Mouse (Mus musculus): ENCODE measurements around the gene Mrpl22.
A peak's percentile ranks its signal among the peaks of the same experiment; 100 is the strongest.
"Not testable (repeated sequence)": the region's sequence is repeated elsewhere in the genome, so short reads cannot be mapped to it uniquely, and the experiment has no call there.

The Mrpl22 gene

GRCm38 (mm10) chr11:58183579-58183978 is 12.1 kb downstream of the Mrpl22 start:
- DNase-seq = peak; percentile 56 to 57

DNA sequence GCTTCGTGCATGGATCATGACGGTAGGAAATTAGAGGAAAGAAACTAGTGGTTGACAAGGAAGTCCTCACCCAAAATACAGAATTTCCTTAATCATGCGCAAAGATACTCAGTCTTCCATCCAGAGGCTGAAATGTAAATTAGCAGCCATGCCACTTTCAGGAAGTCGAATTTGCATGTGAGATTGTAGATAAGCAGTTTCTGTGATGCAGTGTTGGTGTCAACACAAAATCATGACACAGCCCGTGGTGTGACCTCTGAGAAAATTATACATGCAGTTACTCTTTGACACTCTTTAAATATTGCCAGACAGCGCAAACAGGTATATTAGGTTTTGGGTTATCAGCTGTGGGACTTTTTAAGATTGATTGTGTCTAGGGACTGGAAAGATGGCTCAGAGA is 18.2 kb downstream of the Mrpl22 start:
- DNase-seq = no peak

- DNase-seq = no peak
Observed at GRCm38 (mm10) chr11:58193326-58193725, 21.9 kb downstream of the Mrpl22 start.

DNA sequence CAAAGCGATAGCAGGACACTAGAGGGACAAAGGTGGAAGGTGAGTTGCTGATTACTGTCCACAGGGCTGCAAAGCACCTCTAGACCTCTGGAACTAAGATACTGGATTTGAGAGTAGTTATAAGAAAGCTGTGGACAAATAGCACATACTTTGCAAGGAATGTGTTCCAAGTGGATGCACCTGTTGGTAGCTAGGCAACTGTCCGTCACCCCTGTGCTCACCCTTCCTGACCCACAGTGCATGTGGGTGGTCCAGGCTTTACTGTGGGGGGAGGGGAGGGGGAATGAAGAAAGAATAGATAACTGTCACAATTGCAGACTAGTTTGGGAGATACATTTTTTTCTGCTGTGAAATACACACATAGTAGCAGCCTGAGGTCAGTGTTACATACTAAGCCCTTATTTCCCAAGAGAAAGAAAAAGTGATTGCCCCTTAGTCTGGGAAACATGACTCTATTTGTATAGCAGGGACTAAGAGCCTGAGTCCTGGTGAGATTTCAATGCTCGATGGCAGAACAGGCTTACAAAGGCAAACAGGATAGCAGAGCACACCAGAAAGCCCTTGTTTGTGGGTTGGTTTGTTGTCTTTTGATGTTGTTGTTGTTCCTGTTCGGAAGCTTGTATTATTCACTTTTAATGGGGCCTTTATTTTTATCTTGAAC is 22.5 kb downstream of the Mrpl22 start:
- DNase-seq = no peak

DNA sequence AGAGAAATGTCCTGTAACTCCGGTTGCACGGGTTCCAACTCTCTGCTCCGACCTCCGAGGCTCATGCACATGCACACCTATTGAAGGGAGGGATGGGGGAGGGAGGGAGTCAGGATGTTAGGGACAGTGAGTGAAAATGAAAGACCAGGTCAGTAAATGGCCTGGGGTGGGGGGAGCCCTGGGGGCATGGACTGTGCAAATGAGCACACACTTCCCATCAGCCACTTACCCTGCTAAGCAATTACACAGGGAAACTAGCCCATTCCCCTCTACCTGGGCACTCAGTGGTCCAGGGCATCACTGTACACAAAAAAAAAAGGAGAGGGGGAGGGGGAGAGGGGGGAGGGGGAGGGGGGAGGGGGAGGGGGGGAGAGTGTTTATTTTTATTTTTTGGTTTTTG is 27.2 kb downstream of the Mrpl22 start:
- no peak for DNase-seq

DNA sequence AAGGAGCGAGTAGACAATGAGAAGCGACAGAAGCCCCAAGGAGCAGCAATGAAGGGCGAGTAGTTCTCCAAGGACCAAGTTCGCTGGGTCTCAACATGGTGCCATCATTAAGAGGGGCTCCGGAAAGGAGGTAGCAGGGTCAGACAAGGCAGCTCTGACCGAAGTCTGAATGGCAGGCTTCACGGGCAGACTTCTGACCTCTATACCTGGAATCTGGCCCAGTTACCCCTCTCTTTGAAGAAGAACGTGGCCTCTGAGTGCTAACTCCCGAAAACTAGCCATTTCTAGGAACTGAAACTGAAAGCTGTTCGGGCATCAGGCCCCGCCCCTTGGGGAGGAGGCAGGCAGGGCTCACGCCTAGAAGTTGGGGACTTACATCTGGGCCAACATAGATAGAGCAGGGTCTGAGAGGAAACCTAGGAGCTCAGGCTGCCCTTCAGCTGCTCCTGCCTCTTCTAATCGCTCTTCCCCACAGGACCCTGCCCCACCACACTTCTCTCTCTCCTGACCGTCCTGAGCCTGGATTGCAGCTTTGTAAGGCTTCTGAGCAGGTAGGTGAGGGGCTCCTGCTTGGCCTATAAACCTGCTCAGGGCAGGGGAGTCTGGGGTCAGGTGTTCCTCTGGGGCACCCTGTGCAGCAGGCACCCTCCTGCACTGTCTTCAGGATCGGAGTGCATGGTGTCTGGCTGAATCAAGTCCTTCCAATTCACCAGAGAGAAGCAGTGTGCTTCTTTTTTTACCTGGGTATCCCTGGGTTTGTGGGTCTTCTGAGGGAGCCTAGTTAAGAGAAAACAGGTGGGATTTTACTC is 28.0 kb downstream of the Mrpl22 start, which contains the start of the genes Igtp and Irgm2:
Gene Igtp, plus strand, starts transcription at position 328 of the 809 bp plus-strand sequence.
Gene Irgm2, plus strand, starts transcription at position 390 of the 809 bp plus-strand sequence.
- DNase-seq = peak; percentile 95 to 96

- no peak for DNase-seq
Observed at GRCm38 (mm10) chr11:58200226-58200625, 28.8 kb downstream of the Mrpl22 start.

DNA sequence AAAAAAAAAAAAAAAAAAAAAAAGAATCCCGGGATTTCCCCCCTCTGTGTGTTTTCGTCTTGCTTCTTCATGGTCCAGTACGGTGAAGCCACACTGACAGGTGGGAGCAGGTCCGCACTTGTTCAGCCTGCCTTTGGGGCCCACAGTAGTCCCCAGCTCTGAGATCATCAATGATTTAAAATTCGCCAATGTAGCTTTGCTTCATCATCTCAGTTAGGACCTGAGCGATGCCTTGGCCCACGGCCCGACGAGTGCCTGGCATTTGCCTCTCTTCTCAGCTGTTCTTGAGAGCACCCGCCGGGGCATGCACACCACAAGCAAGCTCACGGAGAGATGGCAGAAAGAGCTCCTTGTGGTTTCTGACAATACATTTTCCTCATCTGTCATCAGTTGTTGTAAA is 29.6 kb downstream of the Mrpl22 start:
- no peak for DNase-seq

DNA sequence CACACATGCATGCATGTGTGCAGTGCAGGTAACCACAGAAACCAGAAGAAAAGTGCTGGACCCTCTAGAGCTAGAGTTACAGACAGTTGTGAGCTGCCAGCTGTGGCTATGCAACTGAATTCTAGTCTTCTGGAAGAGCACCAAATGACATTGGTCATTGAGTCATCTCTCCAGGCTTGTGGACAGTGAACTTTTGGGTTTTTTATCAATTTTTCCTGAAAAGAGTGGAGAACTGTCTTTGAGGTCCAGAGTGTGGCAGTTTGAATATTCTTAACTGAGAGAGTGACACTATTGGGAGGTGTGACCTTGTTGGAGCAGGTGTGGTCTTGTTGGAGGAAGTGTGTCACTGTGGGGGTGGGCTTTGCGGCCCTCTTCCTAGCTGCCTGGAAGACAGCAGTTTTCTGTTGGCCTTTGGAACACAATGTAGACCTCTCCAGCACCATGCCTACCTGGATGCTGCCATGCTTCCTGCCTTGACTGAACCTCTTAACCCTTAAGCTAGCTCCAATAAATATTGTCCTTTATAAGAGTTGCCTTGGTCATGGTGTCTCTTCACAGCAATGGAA is 38.9 kb downstream of the Mrpl22 start:
- DNase-seq = no peak

GRCm38 (mm10) chr11:58211062-58211681 is 39.7 kb downstream of the Mrpl22 start:
- no peak for DNase-seq

DNA sequence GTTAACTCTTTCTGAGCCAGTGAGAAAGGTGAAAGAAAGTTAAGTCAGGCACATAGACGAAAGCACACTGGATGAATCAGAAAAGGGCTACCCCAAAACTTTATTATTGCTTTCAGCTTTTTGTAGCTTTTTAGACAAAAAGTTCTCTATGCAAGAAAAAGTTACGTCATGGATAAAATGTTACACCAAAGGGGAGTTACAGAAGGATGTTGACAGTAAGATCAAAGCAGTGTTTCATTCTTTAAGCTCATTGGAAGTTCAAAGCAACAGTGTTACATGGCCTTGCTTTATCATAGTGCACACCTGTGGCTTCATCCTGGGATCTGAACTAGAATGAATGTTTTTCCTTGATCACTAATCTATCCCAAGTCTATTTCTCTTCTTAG is 40.2 kb downstream of the Mrpl22 start:
- DNase-seq = no peak

DNA sequence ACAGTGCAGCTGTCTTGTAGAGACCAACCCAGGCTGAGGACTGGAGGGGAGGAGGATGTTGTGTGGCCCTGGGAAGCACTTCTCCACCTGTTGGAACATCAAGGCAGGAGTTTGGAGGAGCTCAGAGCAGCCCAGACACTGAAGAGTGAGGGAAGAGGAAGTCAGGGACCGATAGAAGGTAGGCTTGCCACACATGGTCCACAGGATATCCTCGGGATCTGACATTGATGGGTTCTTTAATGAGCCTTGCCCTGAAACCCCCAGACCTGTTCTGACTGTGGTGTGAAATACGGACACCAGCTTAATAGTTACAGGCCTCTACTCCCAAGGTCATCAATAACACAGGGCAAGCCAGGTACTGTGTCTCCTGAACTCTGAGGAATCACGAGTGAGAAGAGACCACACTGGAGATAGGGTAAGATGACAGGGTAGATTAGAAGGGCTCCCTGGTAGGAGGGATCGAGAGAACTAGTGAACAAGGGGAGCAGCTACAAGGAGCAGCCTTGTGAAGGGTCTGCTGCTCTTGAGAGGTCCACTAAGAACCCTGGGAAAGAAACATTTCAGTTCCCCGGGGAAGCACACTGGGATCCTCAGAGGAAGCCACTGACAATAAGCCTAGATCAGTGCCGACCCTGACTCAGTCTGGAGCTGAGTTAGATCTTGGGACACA is 42.3 kb downstream of the Mrpl22 start:
- no peak for DNase-seq

DNA sequence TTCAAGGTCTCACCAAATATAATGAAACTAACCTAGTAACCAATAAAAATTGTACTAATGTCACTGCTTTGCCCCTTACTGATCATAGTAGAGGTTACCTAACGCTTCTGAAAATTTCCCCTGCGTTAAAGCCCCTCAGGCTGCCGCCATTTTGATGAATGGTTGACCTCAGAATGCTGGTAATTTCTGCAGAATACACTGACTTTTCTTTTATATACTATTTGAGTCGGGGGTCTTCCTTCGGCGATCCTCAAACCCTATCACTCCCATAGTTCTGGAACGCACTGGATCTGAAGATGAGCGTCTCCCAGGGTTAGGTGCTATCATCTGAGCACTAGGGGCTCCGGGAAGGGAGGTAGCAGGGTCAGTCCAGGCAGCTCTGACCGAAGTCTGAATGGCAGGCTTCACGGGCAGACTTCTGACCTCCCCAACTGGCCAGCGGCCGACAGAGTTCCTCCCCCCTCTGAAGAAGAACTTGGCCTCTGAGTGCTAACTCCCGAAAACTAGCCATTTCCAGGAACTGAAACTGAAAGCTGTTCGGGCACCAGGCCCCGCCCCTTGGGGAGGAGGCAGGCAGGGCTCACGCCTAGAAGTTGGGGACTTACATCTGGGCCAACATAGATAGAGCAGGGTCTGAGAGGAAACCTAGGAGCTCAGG is 43.1 kb downstream of the Mrpl22 start:
- peak; percentile 95 to 97 for DNase-seq

DNA sequence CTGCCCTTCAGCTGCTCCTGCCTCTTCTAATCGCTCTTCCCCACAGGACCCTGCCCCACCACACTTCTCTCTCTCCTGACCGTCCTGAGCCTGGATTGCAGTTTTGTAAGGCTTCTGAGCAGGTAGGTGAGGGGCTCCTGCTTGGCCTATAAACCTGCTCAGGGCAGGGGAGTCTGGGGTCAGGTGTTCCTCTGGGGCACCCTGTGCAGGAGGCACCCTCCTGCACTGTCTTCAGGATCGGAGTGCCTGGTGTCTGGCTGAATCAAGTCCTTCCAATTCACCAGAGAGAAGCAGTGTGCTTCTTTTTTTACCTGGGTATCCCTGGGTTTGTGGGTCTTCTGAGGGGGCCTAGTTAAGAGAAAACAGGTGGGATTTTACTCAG is 43.6 kb downstream of the Mrpl22 start:
- peak in 1 of 2 experiments; percentile 15 for DNase-seq

- no peak for DNase-seq
Observed at GRCm38 (mm10) chr11:58215814-58216213, 44.4 kb downstream of the Mrpl22 start.

- no peak for DNase-seq
Observed at GRCm38 (mm10) chr11:58216823-58217222, 45.4 kb downstream of the Mrpl22 start.

DNA sequence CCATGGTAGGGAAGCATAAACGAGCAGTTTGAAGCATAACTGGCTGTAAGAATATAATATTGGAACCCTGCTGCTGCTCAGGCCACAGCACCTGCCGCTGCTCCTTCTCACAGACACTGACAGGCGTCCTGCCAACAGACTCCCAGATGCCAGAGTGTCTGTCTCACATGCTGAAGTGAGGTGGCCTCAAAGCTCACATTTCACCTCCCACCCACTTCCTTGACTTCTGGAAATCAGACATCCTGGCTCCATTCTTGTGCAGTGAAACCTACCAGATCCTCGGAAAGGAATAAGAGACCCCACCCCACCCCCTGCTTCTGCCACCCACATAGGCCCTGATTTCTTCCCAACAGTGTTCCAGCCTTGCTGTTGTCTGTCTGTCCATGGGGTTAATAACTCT is 52.3 kb downstream of the Mrpl22 start:
- DNase-seq = no peak

DNA sequence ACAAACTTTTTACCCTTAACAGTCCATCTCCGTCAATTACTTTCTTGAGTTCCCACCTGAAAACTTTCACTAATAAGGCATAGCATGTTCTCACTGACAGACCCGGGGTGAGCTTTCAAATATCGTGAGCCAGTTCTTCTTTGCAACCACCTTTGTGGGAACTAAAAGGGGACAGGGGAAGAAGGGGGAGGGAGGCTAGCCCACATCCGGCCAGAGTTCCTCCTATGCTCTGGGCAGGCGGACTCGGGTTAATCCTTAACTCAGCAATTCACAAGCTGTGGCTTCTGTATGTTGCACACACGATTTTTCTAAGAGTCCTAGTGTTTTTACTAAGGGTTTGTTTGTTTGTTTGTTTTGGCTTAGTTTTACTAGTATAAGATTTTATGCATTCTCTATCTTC is 52.9 kb downstream of the Mrpl22 start:
- peak; percentile 60 to 74 for DNase-seq

DNA sequence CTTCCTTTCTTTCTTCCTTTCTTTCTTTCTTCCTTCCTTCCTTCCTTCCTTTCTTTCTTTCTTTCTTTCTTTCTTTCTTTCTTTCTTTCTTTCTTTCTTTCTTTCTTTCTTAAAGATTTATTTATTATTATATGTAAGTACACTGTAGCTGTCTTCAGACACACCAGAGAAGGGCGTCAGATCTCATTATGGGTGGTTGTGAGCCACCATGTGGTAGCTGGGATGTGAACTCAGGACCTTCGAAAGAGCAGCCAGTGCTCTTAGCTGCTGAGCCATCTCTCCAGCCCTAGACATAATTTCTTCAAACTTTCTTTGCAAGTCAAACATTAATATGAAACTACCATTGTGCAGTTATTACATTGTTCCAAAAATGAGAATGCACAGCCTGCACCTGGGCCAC is 53.4 kb downstream of the Mrpl22 start:
- DNase-seq = not testable (repeated sequence)

DNA sequence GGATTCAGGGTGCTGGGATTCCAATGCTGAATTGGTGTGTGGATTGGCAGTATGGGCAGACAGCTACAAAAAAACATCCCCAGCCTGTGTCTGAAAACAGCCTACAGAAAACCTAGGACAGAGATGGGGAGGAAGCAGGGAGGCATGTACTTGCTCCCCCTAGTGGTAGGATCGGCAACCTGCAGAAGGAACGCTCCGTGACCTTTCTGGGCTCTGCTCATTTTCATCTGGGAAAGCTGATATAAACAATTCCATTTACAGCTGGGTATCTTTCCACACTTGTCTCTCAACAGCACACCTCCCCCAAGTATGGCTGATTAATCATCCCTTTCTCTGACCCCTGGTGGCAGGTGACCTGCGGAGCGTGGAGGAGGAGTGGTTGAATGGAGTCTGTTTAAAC is 54.2 kb downstream of the Mrpl22 start:
- DNase-seq = peak; percentile 78 to 79

DNA sequence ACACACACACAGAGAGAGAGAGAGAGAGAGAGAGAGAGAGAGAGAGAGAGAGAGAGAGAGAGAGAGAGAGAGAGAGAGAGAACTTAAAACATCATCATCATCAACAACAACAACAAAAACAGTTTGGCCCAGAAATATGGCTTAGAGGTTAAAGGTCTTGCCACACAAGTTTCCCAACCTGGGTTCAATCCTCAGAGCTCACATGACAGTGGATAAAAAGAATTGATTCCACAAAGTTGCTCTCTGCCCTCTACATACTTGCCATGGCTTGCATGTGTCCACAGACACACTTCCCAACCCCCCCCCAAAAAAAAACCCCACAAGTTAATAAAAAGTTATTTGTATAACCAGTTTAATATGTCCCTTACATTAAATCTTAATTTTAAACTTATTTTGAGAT is 55.0 kb downstream of the Mrpl22 start:
- no peak for DNase-seq

DNA sequence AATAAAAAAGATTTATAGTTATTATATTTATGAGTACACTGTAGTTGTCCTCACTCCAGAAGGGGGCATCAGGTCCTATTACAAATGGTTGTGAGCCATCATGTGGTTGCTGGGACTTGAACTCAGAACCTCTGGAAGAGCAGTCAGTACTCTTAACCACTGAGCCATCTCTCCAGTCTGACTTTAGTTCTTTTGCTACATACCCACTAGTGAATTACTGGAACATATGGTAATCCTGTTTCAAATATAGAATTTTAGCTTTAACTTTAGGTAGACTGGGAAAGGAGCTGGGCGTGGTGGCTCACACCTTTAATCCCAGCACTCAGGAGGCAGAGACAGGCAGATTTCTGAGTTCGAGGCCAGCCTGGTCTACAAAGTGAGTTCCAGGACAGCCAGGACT is 56.6 kb downstream of the Mrpl22 start:
- not testable (repeated sequence) for DNase-seq

All from B cell, adult 2 months (primary cell).